Mouse (Mus musculus) ES-Bruce4 (cell line): ENCODE data around the gene Rab40b.

ENCODE experiments used
- CTCF ChIP-seq: IDR thresholded peaks from one replicate; pipeline ENCODE4 v1.8.1; 2011; ENCODE audit warnings: low read depth, low read length
- POLR2A ChIP-seq: IDR thresholded peaks from one replicate; pipeline ENCODE4 v1.8.1; 2011; ENCODE audit warnings: low read length; ENCODE audit not compliant: insufficient read depth

DNA sequence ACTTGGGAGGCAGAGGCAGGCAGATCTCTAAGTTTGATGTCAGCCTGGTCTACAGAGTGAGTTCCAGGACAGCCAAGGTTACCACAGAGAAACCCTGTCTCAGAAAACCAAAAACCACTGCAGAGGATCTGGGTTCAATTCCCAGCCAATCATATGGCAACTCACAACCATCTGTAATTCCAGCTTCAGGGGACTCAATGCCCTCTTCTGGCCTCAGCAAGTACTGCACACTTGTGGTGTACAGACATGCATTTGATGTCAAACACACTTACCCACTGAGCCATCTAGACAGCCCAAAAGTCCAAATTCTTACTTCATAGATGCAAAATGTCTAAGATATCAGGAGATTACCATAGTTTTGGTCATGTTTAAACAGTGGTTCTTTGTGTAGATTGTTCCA lies 9.4 kb downstream of the Rab40b start:
- TF ChIP-seq POLR2A = no peak
- no peak for TF ChIP-seq CTCF
